Mouse (Mus musculus) CH12F3 (cell line): ENCODE measurements around the gene Car15.

ENCODE experiments used
- in situ Hi-C: fragments of 300-500 bp; cut with MboI; formaldehyde crosslinking; loops from 2 replicates; pipeline ENCODE4 v1.14.3; 2020; ENCODE audit warnings: low sequenced_read_pairs

Gene Car15

GRCm38 (mm10) chr16:17833681-17834399 lies 4.3 kb downstream of the Car15 start:
- in situ Hi-C loops: no loop called here

- in situ Hi-C loops: no loop called here
Measured at GRCm38 (mm10) chr16:17833321-17833680, 4.9 kb downstream of the Car15 start.

DNA sequence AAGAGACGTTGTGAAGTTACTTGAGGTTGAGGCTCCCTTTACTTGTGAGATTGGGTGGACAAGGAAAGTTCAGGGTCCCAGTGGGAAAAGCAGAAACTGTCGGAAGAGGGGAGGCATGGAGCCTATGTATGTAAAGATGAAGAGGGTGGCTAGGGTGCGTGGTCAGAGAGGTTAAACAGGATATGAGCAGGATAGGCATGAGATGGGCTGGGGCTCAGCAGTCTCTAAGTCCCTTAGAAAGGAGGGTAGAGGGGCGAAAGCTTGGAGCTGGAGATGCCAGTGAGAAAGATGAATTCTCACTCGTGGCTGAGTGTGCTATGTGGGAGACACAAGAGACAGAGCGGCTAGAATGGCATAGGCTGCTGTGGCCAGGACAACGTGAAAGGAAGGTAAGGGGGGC lies 5.3 kb downstream of the Car15 start, which contains the start of gene B830017H08Rik:
B830017H08Rik (plus strand) TSS at position 301 of the 400 bp plus-strand sequence.
- in situ Hi-C loops: no loop called here

- in situ Hi-C loops: no loop called here
Measured at GRCm38 (mm10) chr16:17831781-17832180, 6.4 kb downstream of the Car15 start.

DNA sequence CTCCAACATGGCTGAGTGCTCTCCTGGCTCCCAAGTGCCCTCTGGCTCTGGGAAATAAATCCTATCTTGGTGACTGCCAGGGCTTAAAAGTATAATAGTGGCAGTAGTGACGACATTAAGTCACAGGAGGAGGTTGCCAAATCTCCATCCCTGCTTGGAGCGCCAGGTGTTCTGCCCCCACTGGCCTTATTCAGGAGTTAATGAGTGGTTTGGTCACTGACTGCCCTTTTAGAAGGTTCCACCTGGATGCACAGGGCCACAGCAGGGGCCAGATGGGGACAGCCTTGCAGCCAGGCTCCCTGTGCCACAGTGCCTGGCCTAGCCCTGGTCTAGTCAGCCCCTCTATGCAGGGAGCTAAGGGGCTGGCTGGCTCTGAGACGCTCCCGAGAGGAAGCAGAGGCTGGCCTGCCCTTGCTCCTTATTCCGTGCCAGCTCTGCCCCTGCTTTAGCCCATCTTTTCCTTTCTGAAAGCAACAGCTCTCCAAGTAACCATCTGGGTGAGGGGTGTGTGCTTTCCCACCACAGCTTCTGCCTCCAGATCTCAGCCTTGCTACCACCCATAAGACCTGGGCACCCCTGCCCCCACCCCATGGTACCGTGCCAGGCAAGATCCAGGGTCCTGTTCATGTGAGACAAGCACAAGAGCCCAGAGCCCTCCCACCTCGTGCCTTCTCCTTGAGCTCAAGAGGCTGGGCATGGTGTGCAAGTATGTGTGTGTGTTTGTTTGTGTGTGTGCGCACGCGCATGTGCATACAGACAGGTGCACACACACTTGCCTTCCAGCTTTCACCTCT lies 7.6 kb downstream of the Car15 start:
- in situ Hi-C loops: no loop called here

DNA sequence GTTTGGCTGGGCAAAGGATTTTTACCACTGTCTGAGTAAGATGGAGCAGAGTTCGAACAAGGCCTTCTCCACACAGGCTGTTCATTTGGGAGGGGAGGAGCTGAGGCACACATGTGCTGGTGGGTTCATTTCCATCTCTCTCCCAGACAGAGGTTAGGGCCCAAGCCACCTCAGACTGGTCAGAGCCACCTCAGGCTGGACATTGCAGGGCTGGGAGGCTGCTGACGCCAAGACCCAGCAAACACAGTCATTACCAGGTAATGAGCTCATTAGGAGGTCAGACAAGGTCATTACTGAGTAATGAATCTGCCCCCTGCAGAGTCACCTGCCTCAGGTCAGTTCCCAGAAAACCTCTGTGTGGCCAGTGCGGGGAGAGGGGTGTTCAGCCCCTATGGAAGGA lies 9.3 kb downstream of the Car15 start:
- in situ Hi-C loops: no loop called here

DNA sequence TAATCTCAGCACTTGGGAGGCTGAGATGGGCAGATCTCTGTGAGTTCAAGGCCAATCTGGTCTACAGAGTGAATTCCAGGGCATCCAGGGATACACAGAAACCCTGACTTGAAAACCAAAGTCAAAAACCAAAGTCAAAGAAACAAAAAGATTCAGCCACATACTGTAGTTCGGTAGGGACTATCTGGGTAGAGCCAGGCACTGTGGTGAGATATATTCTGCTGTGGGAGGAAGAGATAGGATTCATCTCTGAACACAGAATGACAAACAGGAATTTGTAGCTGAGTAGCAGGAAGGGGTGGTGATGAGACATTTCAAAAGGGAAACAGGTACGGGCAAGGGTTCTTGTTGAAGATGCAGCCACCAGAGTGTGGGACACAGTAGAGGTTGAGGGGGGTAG lies 9.9 kb downstream of the Car15 start:
- in situ Hi-C loops: no loop called here

- in situ Hi-C loops: no loop called here
Measured at GRCm38 (mm10) chr16:17826500-17826899, 11.7 kb downstream of the Car15 start.

GRCm38 (mm10) chr16:17816528-17816927 lies 21.6 kb downstream of the Car15 start:
- in situ Hi-C loops: no loop called here

GRCm38 (mm10) chr16:17815411-17816402 lies 22.5 kb downstream of the Car15 start:
- in situ Hi-C loops: no loop called here

DNA sequence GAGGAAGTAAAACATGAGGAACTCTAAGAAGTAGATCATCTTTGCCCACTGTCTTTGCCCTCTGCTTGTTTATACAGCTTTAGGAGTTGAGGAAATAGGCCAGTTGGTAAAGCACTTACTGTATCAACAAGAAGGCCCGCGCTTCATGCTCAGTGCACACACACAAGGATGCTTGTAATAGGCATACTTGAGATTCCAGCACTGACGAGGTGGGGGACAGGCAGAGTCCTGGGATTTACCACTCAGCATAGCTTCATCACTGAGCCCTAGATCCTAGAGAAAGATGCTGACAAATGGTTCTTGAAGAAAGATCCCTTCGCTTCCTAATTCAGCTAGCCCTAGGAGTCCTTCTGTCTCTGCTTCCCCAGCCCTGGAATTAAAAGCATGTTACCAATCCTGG lies 25.0 kb downstream of the Car15 start:
- in situ Hi-C loops: no loop called here

- in situ Hi-C loops: no loop called here
Measured at GRCm38 (mm10) chr16:17812120-17812519, 26.0 kb downstream of the Car15 start.

GRCm38 (mm10) chr16:17809711-17810110 lies 28.5 kb downstream of the Car15 start:
- in situ Hi-C loops: no loop called here

DNA sequence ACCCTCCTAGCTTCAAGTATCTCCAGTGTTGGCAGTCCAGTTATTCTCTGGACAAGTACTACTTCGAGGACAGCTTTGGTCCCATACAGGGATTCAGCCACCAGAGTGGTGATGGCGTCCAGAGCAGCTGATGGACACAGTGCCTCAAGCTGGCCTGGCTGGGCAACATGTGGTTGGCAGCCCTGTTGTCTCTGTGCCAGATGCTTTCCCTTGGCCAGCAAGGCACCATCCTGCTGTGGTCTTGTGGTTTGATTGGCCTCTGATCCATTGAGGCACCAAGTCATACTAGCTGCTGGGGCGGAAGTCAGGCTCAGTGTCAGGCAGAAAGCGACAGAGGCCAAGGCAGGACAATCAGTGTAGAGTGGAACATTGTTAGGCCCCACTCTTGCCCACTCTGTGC lies 29.0 kb downstream of the Car15 start:
- in situ Hi-C loops: no loop called here

DNA sequence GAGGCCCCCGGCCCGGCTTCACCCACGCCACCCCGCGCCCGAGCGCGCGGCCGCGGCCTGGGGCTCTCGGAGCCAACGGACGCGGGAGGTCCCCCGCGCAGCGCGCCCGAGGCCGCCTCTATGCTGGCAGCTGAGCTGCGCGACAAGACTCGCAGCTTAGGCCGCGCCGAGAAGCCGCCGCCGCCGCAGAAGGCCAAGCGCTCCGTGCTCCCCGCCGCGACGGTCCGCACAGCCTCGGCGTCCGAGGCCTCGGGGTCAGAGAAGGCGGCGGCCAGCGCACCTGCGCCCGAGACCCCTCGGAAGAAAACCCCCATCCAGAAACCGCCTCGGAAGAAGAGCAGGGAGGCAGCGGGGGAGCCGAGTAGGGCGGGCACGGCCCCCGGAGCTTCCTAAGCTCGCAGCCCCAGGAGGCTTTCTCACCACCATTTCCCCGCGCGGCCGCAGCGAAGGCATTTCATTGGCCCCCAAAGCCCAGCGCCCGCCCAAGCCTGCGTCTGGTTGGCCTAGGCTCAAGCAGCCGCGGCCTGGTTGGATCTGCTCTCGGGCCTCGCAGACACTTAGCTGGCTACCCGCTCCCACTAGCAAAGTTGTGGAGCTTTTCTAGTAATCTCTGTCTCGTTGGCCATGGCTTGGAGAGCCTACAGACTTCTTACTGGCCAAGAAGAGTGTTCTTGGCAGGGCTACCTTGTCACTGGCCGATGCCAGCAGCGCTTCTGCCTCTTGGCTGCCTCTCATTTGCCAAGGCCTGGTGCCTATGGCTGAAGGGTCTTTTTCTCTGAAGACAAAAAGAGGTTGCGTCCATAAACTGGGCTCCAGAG lies 30.8 kb downstream of the Car15 start:
- in situ Hi-C loops: no loop called here

GRCm38 (mm10) chr16:17806581-17807191 lies 31.5 kb downstream of the Car15 start:
- in situ Hi-C loops: no loop called here

DNA sequence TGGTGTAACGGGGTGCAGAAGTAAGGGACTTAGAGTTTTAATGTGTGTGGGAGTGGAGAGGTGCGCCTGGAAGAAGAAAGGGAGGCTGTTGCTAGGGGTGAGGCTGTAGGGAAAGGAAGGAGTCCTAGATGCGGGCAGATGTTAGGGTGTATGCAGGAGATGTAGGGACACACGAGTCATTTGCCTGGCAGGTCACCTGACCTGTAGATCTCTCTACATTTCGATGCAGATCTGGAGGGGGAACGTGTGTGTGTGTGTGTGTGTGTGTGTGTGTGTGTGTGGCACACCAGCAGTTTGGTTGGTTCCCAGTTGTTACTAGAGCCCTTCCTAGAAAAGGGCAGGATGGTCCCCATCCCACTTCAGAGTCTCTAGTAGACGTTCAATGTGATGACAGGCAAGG lies 33.2 kb downstream of the Car15 start:
- in situ Hi-C loops: no loop called here

DNA sequence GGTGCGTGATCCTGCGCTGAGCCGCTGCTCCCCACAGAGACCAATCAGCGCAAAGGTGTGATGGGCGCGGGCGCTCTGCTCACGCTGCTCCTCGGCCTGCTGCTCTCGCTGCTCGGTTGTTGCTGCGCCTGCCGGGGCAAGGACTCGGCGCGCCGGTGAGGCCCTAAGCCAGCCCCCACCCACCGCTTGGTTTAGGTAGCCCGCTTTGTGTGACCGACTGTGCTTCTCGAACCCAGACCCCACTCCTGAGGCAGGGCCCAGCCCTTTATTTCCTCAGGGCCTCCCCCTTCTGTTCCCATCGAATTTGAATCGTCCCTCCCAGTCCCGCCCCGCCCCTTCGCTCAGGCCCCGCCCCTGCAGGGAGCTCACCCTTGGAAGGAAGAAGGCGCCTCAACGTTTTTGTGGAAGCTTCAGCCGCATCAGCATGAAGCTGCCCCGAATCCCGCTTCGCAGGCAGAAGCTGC lies 33.7 kb downstream of the Car15 start:
- in situ Hi-C loops: no loop called here

DNA sequence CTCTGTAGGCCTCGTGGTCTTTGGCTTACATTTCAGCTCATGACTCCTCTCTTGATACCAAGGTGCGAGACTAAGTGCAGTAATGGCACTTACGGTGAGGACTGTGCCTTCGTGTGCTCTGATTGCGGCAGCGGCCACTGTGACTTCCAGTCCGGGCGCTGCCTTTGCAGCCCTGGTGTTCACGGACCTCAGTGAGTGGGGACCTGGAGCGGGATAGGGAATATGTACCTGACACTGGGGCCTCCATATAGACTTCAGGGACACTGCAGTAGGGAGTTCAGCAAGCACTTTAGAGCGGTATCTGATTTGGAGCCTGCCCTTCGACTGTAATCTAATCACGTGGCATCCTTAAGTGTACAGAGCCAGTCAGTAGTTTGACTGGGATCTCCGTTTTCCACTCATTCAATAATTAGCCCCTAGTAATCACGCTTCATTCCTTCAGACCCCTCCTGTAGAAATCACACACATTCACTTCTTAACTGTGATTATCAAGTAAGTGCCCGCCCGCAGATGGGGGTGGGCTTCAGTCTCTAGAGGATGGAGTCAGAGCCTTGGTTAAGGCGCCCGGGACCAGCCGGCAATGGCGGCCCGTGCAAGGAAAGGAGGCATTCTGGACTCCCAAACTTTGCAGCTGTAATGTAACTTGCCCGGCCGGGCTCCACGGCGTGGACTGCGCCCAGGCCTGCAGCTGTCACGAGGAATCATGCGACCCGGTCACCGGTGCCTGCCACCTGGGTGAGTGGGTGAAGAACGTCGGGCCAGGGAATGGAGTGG lies 34.3 kb downstream of the Car15 start:
- in situ Hi-C loops: no loop called here
